Mouse (Mus musculus) lung, postnatal 0 days (tissue): Measurements from ENCODE around the gene Speer4b.

Experiments used
- CTCF ChIP-seq: IDR thresholded peaks from 2 replicates; pipeline ENCODE4 v1.5.1; 2016; ENCODE audit warnings: antibody characterized with exemption, mild to moderate bottlenecking
- EP300 ChIP-seq: IDR thresholded peaks from 2 replicates; pipeline ENCODE4 v1.6.1; 2016; ENCODE audit warnings: antibody characterized with exemption, mild to moderate bottlenecking, control low read depth

GRCm38 (mm10) chr5:27518716-27519115, 17.5 kb upstream of the Speer4b start:
- no peak for TF ChIP-seq CTCF
- no peak for TF ChIP-seq EP300
